21 mouse cellular contexts compared by ENCODE assay signal in genomic region chr1:164114280-164114679, GRCm38 (mm10). TPM values are rescaled to one million over a fixed set of nuclear protein-coding genes. Genes with fewer than 3 reads are reported as not detected.
A peak's percentile ranks its signal among the peaks of the same experiment; 100 is the strongest.
DNase-seq lines count a peak whose midpoint lies in the region; ATAC-seq and TF ChIP-seq lines count a peak whose summit lies in the region.
"Had no signal": no experiment of that assay in that cellular context is flagged by ENCODE, and none has a peak within 500 bp of the region (broad histone marks: within the 10 kb centered on the region; RNA-seq: fewer than 3 reads in every experiment).

No protein-coding gene starts in this region.

- TF ChIP-seq CTCF in C2C12 (IDR thresholded peaks at IDR 0.05; ENCODE audit: control insufficient read depth, insufficient read depth, insufficient read length): no peak

- no peak overlapping the region for H3K27ac ChIP-seq in midbrain, embryonic 15.5 days

- no peak overlapping the region for H3K4me2 ChIP-seq in midbrain, embryonic 15.5 days

- H3K79me2 ChIP-seq in C2C12 (ENCODE audit: control insufficient read depth, insufficient read depth): peaks cover 25% of the 10 kb centered on the region

- H3K4me3 ChIP-seq in C2C12 (ENCODE audit: insufficient read depth, poor library complexity, severe bottlenecking): no peak overlapping the region
- H3K4me3 ChIP-seq in midbrain, embryonic 15.5 days: no peak overlapping the region

- no peaks in the 10 kb centered on the region for H3K9me3 ChIP-seq in midbrain, embryonic 15.5 days
- H3K9me3 ChIP-seq: G1E had no signal

- H3K27me3 ChIP-seq in C2C12 (ENCODE audit: control insufficient read depth, insufficient read depth, insufficient read length): no peaks in the 10 kb centered on the region
- no peaks in the 10 kb centered on the region for H3K27me3 ChIP-seq in midbrain, embryonic 15.5 days (replicated peaks)
- H3K27me3 ChIP-seq: CH12.LX had no signal

- no peak overlapping the region for H3K9ac ChIP-seq in midbrain, embryonic 15.5 days

- WGBS in midbrain, embryonic 15.5 days: 87% methylated on average over 5 of the region's 5 CpGs

- DNase-seq in 3T3-L1 (ENCODE audit: low read depth, low spot score): peak; percentile 54
- DNase-seq in NIH3T3 (ENCODE audit: low read depth): peak; percentile 27
- no peak for DNase-seq in frontal cortex, postnatal 36 days (ENCODE audit: low spot score in 2 of 2)
- DNase-seq in ovary, postnatal 10 days (ENCODE audit: low spot score): no peak
- DNase-seq: adrenal gland, adult 8-10 months; adrenal gland, postnatal 25 days; B cell, adult 2 months; cerebellum, adult 11 months; cerebellum, adult 11-12 months; cerebellum, adult 18-20 months; cerebellum, adult 2 months; cerebellum, adult 8-10 months; cerebellum, adult 9-10 months had no signal

- H3K4me1 ChIP-seq in midbrain, embryonic 15.5 days: no peaks in the 10 kb centered on the region

- no peaks in the 10 kb centered on the region for H3K36me3 ChIP-seq in C2C12 (ENCODE audit: control insufficient read depth, insufficient read depth)
- H3K36me3 ChIP-seq in midbrain, embryonic 15.5 days (replicated peaks): no peaks in the 10 kb centered on the region
- H3K36me3 ChIP-seq: G1E had no signal

- peaks cover 4% of the 10 kb centered on the region for H3K79me3 ChIP-seq in C2C12 (ENCODE audit: low read depth)

- no peak for ATAC-seq in midbrain, embryonic 15.5 days (replicated peaks)
- ATAC-seq: activated CD4-positive, CD25-positive, alpha-beta regulatory T cell, adult 4 months; CD4-positive, CD25-positive, alpha-beta regulatory T cell, adult 4 months; Patski had no signal

- no peak overlapping the region for H3ac ChIP-seq in C2C12 (ENCODE audit: control insufficient read depth, insufficient read length, low read depth)

TF ChIP-seq in C2C12, 6 proteins besides CTCF, POLR2A, EP300 and RAD21:
- TF ChIP-seq CEBPB (IDR thresholded peaks at IDR 0.05; ENCODE audit: low read depth) (no peak), FOSL1 (IDR thresholded peaks at IDR 0.05; ENCODE audit: insufficient read depth, low read length, poor library complexity, severe bottlenecking) (peak; percentile 12), MYOG (IDR thresholded peaks at IDR 0.05; ENCODE audit: control insufficient read depth, extremely low read depth, insufficient read length) (no peak), MYOD1 (IDR thresholded peaks at IDR 0.05; ENCODE audit: control insufficient read depth, insufficient read length, low read depth) (peak; percentile 66), USF1 (IDR thresholded peaks at IDR 0.05; ENCODE audit: low read depth) (peak; percentile 25), MAX (IDR thresholded peaks at IDR 0.05) (no peak)

RNA-seq across cellular contexts. Expression of gene Selp, which starts 0.8 kb away (rescaled TPM):
- 24.1 TPM for polyA plus RNA-seq in C2C12 (2012; fragmentation: generic; extraction: Trizol)
- not detected in 2 replicates for polyA plus RNA-seq in midbrain, embryonic 15.5 days (2015; fragmentation: Nextera tagmentation; extraction: Ambion mirVana)
- polyA plus RNA-seq: brain, embryonic 14.5 days; cerebellum, adult 2 months; G1E had no signal

RNA-seq across cellular contexts. Expression of gene F5, which starts 37.4 kb away (rescaled TPM):
- polyA plus RNA-seq in C2C12 (2012; fragmentation: generic; extraction: Trizol): 0.01 TPM
- polyA plus RNA-seq in midbrain, embryonic 15.5 days (2015; fragmentation: Nextera tagmentation; extraction: Ambion mirVana): 0.13 and 0.14 TPM in 2 replicates
- polyA plus RNA-seq: activated CD4-positive, CD25-positive, alpha-beta regulatory T cell, adult 4 months had no signal

RNA-seq across cellular contexts. Expression of gene Sell, which starts 52.5 kb away (rescaled TPM):
- 0.02 TPM for polyA plus RNA-seq in C2C12 (2012; fragmentation: generic; extraction: Trizol)
- 0.14 and 0.19 TPM in 2 replicates for polyA plus RNA-seq in midbrain, embryonic 15.5 days (2015; fragmentation: Nextera tagmentation; extraction: Ambion mirVana)
- polyA plus RNA-seq: G1E, Patski had no signal

Comparison
In these comparisons a context has a peak if more than half of its experiments do, and no peak if none do; other contexts are left out.
1. DNase-seq: peak in 3T3-L1 (single experiment) and NIH3T3 (single experiment); none in frontal cortex, postnatal 36 days (0 of 2) and ovary, postnatal 10 days (single experiment).
2. RNA of gene Selp, which starts 0.8 kb away (polyA plus RNA-seq): 24.1 TPM in C2C12 (single experiment); not detected in midbrain, embryonic 15.5 days; every median in the first group is over 10 times any median in the second.